Mouse (Mus musculus): ENCODE measurements at regions not wholly inside any gene's neighbourhood (a gene's known extent, or its start where the extent isn't known, plus 50 kb on each side); places are given as distances from the start of the nearest gene placed in this dataset.

DNA sequence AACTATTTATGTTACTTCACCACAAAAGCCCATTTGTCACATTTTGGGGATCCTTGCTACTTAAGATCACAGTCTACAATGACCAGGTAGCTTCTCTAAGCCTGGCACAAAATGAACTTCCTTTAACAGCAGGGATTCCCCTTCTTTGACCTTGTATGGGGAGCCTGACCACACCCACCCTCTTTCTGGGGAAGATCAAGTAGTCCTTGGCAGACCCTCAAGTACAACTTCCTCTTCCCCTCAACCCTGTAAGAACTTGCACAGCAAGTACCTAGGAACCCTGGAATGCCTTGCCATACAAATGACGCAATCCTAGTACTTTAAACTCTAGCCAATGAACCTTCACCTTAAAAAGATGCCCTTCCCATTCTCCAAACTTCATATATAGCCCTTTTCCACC, 695.4 kb upstream of the Lrrn3 start:
- 41% methylated on average over 1 of the region's 1 CpGs for WGBS
- no peaks in the 10 kb centered on the region for H3K4me1 ChIP-seq (ENCODE audit: insufficient read depth, low read depth, low read length)
- H3K4me3 ChIP-seq (ENCODE audit: low read depth, low read length): no peak overlapping the region
- TF ChIP-seq EP300 (IDR thresholded peaks at IDR 0.05) (no peak), CTCF (IDR thresholded peaks at IDR 0.05) (no peak)
- H3K4me2 ChIP-seq (replicated peaks; ENCODE audit: low read depth, low read length): no peak overlapping the region
- no peaks in the 10 kb centered on the region for H3K9me3 ChIP-seq (ENCODE audit: low read length)
- peak; percentile 61 for ATAC-seq
- H3K27ac ChIP-seq (ENCODE audit: low read length): no peak overlapping the region
- peak; percentile 32 for DNase-seq (ENCODE audit: low spot score)
- H3K36me3 ChIP-seq (ENCODE audit: insufficient read depth, low read length): no peaks in the 10 kb centered on the region
- no peak overlapping the region for H3K9ac ChIP-seq (replicated peaks; ENCODE audit: low read depth)
- no peaks in the 10 kb centered on the region for H3K27me3 ChIP-seq (replicated peaks; ENCODE audit: insufficient read depth, low read length)

DNA sequence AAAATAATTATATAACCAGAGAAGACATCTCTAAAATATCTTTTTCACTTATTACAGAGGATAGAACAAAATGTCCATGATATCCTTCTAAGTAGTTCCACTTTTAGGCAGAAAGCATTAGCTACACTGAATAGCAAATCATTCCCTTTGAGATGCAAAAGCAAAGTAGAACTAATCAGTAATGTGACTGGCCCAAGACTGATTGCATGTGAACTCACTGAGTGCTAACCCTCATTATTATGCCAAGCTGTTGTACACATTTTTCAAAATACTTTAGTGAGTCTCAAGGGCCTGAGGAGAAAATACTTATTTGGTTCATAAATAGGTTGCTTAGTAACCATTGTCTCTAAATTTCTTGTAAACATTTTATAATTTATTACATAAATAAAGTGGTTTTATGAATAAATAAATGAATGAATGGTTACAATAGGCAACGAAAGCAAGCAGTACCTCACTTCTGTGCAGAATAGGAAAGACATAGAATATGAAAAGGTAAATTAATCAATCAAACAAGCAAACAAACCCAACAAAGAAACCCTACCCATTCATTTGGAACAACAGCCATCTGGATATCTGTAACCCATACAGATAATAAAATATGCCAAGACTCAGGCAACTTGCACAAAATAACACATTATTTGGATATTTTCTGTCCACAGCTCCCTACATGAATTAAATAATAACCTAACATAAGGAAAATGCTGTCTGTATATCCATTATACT, 693.9 kb upstream of the Lrrn3 start:
- Histone ChIP-seq H3K9ac (replicated peaks; ENCODE audit: low read depth) (no peak overlapping the region), H3K4me2 (replicated peaks; ENCODE audit: low read depth, low read length) (no peak overlapping the region), H3K4me3 (ENCODE audit: low read depth, low read length) (no peak overlapping the region), H3K27me3 (replicated peaks; ENCODE audit: insufficient read depth, low read length) (no peaks in the 10 kb centered on the region), H3K4me1 (ENCODE audit: insufficient read depth, low read depth, low read length) (no peaks in the 10 kb centered on the region), H3K36me3 (ENCODE audit: insufficient read depth, low read length) (no peaks in the 10 kb centered on the region), H3K9me3 (ENCODE audit: low read length) (no peaks in the 10 kb centered on the region), H3K27ac (ENCODE audit: low read length) (no peak overlapping the region)
- DNase-seq (ENCODE audit: low spot score) (no peak), ATAC-seq (no peak)
- 57% methylated on average over 1 of the region's 1 CpGs for WGBS
- TF ChIP-seq EP300 (IDR thresholded peaks at IDR 0.05) (no peak), CTCF (IDR thresholded peaks at IDR 0.05) (no peak)

DNA sequence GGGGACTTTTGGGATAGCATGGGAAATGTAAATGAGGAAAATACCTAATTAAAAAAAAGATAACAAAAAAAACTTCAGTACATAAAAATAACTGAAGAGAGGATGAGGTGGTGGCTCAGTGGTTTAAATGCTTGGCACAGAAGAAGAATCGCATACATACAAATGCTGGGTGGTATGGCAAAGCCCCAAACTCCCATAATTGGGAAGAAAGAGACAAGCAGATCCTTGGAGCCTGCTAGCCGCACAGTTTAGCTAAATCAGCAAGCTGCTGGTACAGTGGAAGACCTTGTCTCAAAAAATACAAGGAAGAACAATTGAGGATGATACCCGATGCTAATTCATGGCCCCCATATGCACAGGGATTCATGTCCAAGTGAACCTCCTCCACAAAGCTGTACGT, 661.7 kb upstream of the Lrrn3 start:
- WGBS: 93% methylated on average over 4 of the region's 4 CpGs
- H3K4me2 ChIP-seq (replicated peaks; ENCODE audit: low read depth, low read length): no peak overlapping the region
- H3K27me3 ChIP-seq (replicated peaks; ENCODE audit: insufficient read depth, low read length): no peaks in the 10 kb centered on the region
- no peak overlapping the region for H3K4me3 ChIP-seq (ENCODE audit: low read depth, low read length)
- no peaks in the 10 kb centered on the region for H3K9me3 ChIP-seq (ENCODE audit: low read length)
- DNase-seq (ENCODE audit: low spot score): no peak
- H3K36me3 ChIP-seq (ENCODE audit: insufficient read depth, low read length): no peaks in the 10 kb centered on the region
- no peak overlapping the region for H3K27ac ChIP-seq (ENCODE audit: low read length)
- no peaks in the 10 kb centered on the region for H3K4me1 ChIP-seq (ENCODE audit: insufficient read depth, low read depth, low read length)
- ATAC-seq: no peak
- H3K9ac ChIP-seq (replicated peaks; ENCODE audit: low read depth): no peak overlapping the region
- TF ChIP-seq EP300 (IDR thresholded peaks at IDR 0.05) (no peak), CTCF (IDR thresholded peaks at IDR 0.05) (no peak)

DNA sequence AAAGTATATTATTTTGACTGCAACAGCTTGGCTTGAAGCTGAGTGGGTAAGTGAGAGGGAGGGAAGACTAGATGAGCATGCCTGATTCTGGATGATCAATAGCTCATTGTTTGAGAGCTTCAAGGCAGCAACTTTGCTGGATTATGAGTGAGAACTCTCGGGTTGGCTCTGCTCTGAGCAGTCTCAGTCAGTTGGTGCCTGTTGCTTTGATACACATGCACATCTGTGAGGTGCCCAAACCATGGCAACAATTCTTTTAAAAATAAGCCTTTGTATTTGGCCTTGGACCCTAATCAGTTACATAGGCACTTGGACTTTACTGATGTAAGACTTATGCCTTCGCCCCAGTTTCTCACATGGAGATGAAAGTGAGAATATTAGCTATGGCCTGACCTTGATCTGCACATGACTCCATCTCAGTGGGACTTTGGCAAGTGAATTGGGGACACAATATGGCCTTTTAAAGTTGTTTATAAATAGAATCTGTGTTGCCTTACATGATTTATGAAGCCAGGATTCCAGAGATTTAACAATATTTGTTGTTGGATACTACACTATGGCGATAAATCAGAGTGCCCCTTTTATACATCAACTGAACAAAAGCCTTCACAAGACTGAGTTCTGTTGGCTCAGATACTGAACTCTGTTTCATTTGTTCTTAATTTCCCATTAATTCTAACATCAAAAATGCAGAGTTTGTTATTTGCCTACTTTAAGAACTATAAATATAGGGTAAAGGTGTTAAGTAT, 652.6 kb upstream of the Lrrn3 start:
- Histone ChIP-seq H3K27ac (ENCODE audit: low read length) (no peak overlapping the region), H3K9ac (replicated peaks; ENCODE audit: low read depth) (no peak overlapping the region), H3K4me3 (ENCODE audit: low read depth, low read length) (no peak overlapping the region), H3K4me2 (replicated peaks; ENCODE audit: low read depth, low read length) (no peak overlapping the region), H3K27me3 (replicated peaks; ENCODE audit: insufficient read depth, low read length) (no peaks in the 10 kb centered on the region), H3K9me3 (ENCODE audit: low read length) (no peaks in the 10 kb centered on the region), H3K4me1 (ENCODE audit: insufficient read depth, low read depth, low read length) (no peaks in the 10 kb centered on the region), H3K36me3 (ENCODE audit: insufficient read depth, low read length) (no peaks in the 10 kb centered on the region)
- TF ChIP-seq CTCF (IDR thresholded peaks at IDR 0.05) (no peak), EP300 (IDR thresholded peaks at IDR 0.05) (no peak)
- DNase-seq (ENCODE audit: low spot score) (no peak), ATAC-seq (no peak)
- 74% methylated on average over 3 of the region's 3 CpGs for WGBS

DNA sequence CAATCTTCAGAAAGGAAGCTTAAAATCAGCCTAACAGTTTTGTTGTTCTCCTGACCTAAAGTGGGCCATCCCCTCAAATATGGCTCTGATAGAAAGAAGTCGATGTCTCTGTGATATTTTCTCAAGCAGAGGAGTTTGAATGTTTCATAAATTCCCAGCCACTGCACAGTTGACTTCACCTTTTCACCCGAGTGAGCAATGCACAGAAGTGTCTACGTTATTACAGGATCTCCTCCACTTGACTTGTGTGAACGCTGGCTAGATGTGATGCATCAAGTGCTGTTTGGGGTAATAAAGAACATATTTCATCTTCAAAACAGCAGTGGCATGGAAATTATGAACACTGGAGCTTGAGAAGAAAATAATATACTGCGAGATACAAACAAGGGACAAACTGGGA, 651.9 kb upstream of the Lrrn3 start:
- no peak for TF ChIP-seq EP300 (IDR thresholded peaks at IDR 0.05)
- TF ChIP-seq CTCF (IDR thresholded peaks at IDR 0.05): no peak
- DNase-seq (ENCODE audit: low spot score): no peak
- 69% methylated on average over 5 of the region's 5 CpGs for WGBS
- no peaks in the 10 kb centered on the region for H3K4me1 ChIP-seq (ENCODE audit: insufficient read depth, low read depth, low read length)
- H3K36me3 ChIP-seq (ENCODE audit: insufficient read depth, low read length): no peaks in the 10 kb centered on the region
- no peak overlapping the region for H3K4me2 ChIP-seq (replicated peaks; ENCODE audit: low read depth, low read length)
- H3K9ac ChIP-seq (replicated peaks; ENCODE audit: low read depth): no peak overlapping the region
- no peaks in the 10 kb centered on the region for H3K27me3 ChIP-seq (replicated peaks; ENCODE audit: insufficient read depth, low read length)
- no peaks in the 10 kb centered on the region for H3K9me3 ChIP-seq (ENCODE audit: low read length)
- H3K27ac ChIP-seq (ENCODE audit: low read length): no peak overlapping the region
- ATAC-seq: no peak
- no peak overlapping the region for H3K4me3 ChIP-seq (ENCODE audit: low read depth, low read length)

DNA sequence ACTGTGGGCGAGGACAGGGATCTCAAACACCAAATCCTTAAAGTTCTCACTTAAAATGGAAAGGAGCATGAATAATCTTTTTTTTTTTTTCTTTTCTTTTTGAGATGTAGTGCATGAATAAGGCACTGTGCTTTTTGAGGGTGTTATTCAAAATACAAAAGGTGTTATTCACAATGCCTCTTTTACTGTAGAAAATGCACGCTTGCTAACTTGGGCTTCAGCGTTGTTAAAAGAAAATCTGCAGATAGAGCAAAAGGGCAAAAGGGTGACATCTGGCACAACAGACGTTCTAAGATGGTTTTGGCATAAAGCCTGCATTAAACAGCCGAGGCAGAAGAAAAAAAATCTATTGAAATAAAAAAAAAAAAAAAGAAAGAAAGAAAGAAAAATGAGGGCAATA, 651.5 kb upstream of the Lrrn3 start:
- Histone ChIP-seq H3K4me3 (ENCODE audit: low read depth, low read length) (no peak overlapping the region), H3K4me2 (replicated peaks; ENCODE audit: low read depth, low read length) (no peak overlapping the region), H3K9me3 (ENCODE audit: low read length) (no peaks in the 10 kb centered on the region), H3K27ac (ENCODE audit: low read length) (no peak overlapping the region), H3K4me1 (ENCODE audit: insufficient read depth, low read depth, low read length) (no peaks in the 10 kb centered on the region), H3K36me3 (ENCODE audit: insufficient read depth, low read length) (no peaks in the 10 kb centered on the region), H3K27me3 (replicated peaks; ENCODE audit: insufficient read depth, low read length) (no peaks in the 10 kb centered on the region), H3K9ac (replicated peaks; ENCODE audit: low read depth) (no peak overlapping the region)
- no peak for TF ChIP-seq CTCF (IDR thresholded peaks at IDR 0.05)
- TF ChIP-seq EP300 (IDR thresholded peaks at IDR 0.05): no peak
- no peak for DNase-seq (ENCODE audit: low spot score)
- WGBS: 59% methylated on average over 5 of the region's 5 CpGs
- ATAC-seq: no peak
